Mouse (Mus musculus): Measurements from ENCODE around the gene Prmt8. TPM values are rescaled to one million over a fixed set of nuclear protein-coding genes. Genes with fewer than 3 reads are reported as not detected.

Gene Prmt8
- 0.08 and 0.26 TPM in 2 replicates for polyA plus RNA-seq (2016; fragmentation: Nextera tagmentation; extraction: Ambion mirVana)

DNA sequence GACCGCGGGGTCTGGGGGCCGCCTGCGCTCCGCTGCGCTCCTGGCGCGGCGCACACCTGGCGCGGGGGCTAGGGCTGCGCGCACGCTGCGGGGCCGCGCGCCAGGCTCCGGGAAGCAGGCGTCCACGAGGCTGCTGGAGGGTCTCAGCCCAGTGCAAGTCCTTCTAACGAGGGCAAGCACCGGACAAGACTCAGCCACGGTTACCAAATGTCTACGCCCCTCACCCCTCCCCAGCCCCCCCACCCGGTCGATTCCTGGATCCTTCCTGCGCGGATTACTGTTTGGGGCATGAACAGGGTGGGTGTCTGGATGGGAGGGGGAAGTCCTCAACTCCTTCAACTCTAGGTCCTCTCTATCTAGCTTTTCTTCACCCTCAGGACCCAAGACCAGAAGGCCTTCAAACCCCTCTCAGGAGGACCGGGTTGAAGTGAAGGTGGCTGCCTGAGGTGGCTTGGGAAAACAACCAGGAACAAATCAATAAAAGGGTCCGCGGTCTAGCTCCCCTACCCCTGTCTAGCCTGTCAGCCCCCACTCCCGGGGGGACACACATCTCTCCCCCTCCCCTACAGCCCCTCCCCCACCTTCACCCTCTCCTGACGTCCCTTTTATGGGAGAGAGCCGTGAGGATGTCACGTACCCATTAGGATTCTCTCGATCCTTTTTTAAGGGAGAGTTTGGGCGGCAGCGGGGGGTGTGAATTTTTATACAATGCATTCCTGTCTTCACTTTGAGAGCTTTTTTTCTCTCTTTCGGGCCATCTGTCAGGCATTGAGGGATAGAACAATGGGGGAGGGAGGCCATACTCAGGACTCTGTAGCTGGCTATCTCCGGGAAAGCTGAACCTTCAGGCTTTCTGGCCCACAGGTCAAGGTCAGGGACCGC is at the start of gene Prmt8:
Prmt8 (minus strand) TSS at position 198 of the 882 bp plus-strand sequence.
- Histone ChIP-seq H3K4me2 (peak within 1 kb of the TSS; percentile 89), H3K36me3 (no peaks in the 10 kb centered on the region), H3K4me3 (replicated peaks) (peak within 1 kb of the TSS; percentile 48), H3K27me3 (peaks cover 87% of the 10 kb centered on the region), H3K27ac (no peak within 1 kb of the TSS), H3K9me3 (no peaks in the 10 kb centered on the region), H3K4me1 (replicated peaks) (peaks cover 38% of the 10 kb centered on the region), H3K9ac (replicated peaks) (no peak within 1 kb of the TSS)
- 1% methylated on average over 41 of the region's 42 CpGs for WGBS
- no peak for ATAC-seq (ENCODE audit: insufficient number of reproducible peaks, insufficient read depth, low FRiP score, low TSS enrichment, low read depth)

DNA sequence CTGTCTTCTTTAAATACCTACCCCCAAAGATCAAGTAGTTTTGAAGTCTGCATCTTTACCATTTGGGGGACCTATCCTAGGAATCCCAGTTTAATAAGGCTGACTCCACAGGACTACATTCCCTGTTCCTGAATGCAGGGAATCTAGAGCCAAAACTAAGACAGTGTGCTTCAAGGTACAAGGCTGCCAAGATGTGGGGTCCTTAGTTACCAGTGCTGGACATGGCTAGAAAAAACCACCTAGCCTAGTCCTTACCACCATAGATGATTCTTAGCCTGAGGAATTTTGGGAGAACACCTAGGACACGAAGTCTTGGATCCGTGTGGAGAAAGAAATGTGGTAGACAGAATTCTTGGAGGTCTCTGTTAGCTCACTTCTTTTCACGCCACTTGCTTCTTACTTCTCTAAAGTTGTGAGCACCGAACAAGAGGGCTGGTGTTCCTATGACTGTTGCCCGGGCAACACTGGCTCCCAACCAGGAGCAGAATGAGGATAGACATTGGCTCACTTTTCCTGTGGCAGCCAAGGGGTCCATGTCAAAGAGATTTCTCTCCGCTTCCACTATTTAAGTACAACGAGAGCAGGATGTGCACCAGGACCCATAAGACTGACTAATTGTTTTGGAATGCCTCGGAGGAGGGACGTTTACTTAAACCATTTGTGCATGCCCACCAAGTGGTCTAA is 33.9 kb upstream of the Prmt8 start:
- 75% methylated on average over 9 of the region's 9 CpGs for WGBS
- H3K4me1 ChIP-seq (replicated peaks) = no peaks in the 10 kb centered on the region
- no peaks in the 10 kb centered on the region for H3K9me3 ChIP-seq
- H3K4me2 ChIP-seq = no peak overlapping the region
- H3K4me3 ChIP-seq (replicated peaks) = no peak overlapping the region
- no peak for ATAC-seq (ENCODE audit: insufficient number of reproducible peaks, insufficient read depth, low FRiP score, low TSS enrichment, low read depth)
- H3K27ac ChIP-seq = no peak overlapping the region
- no peaks in the 10 kb centered on the region; the same call in 1 of the 2 replicates for H3K27me3 ChIP-seq
- no peak overlapping the region for H3K9ac ChIP-seq (replicated peaks)
- no peaks in the 10 kb centered on the region for H3K36me3 ChIP-seq

DNA sequence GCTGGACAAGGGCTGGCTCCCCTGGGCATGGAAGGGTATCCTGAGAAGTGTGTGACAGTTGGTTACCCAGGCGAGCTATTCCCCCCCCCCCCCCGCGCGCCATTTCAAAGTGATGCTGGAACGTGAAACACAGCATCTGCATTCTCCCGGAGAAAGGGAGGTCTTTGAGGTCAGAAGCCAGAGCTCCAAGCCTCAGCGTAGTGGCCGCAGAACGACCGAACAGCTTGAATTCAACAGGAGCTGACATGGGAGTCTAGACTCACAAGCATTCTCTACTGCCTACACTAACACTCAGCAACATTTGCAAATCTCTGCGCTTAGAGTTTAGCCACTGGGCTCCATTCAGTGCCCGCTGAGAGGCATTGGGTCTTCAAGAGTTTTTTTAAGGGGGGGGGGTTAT is 32.9 kb upstream of the Prmt8 start:
- no peaks in the 10 kb centered on the region; the same call in 1 of the 2 replicates for H3K27me3 ChIP-seq
- no peak overlapping the region for H3K9ac ChIP-seq (replicated peaks)
- no peak overlapping the region for H3K27ac ChIP-seq
- no peaks in the 10 kb centered on the region for H3K4me1 ChIP-seq (replicated peaks)
- ATAC-seq (ENCODE audit: insufficient number of reproducible peaks, insufficient read depth, low FRiP score, low TSS enrichment, low read depth) = no peak
- no peaks in the 10 kb centered on the region for H3K9me3 ChIP-seq
- H3K4me3 ChIP-seq (replicated peaks) = no peak overlapping the region
- H3K4me2 ChIP-seq = no peak overlapping the region
- WGBS = 82% methylated on average over 12 of the region's 12 CpGs
- no peaks in the 10 kb centered on the region for H3K36me3 ChIP-seq

DNA sequence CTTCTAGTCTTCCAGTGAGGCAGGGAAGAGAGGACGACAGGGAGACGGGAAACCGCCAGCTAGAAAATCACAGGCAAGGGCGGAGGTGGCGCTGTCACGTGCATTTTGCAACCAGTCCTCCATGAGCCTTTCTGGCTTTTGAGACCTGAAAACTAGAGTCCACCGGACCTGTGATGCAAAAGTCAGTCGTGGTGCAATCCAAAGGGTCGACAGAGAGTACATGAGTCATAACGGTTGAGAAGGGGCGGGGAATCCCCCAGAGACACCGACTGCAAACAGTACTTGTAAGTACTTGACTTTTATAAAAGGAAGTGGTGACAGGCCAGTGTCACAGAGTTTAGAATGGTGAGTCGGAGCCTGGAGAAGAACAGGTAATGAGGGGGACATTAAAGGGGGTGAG is 20.8 kb upstream of the Prmt8 start:
- Histone ChIP-seq H3K4me3 (replicated peaks) (no peak overlapping the region), H3K27me3 (peaks cover 4% of the 10 kb centered on the region; the same call in 1 of the 2 replicates), H3K9ac (replicated peaks) (no peak overlapping the region), H3K36me3 (no peaks in the 10 kb centered on the region), H3K4me2 (no peak overlapping the region), H3K4me1 (replicated peaks) (no peaks in the 10 kb centered on the region), H3K9me3 (no peaks in the 10 kb centered on the region), H3K27ac (no peak overlapping the region)
- ATAC-seq (ENCODE audit: insufficient number of reproducible peaks, insufficient read depth, low FRiP score, low TSS enrichment, low read depth) = no peak
- WGBS = 75% methylated on average over 13 of the region's 13 CpGs

DNA sequence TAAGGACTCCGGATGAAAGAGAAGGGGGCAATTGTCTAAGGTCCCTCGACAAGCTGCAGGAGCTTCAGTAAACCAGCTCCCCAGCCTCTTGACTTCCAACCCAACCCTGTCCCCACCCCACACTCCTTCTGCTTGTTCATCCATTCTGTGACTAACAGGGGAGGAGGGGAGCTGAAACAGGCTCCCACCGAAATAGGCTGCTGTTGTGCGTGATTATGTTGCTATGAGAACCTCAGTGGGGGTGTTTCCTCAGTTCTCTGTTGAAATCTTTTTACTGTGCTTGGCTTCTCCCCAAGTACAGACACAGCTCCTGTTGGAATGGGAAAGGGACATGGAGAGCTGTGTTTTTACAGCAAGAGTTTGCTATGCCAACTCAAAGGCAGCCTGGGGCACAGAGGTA is 1.5 kb upstream of the Prmt8 start:
- Histone ChIP-seq H3K27ac (no peak overlapping the region), H3K9ac (replicated peaks) (no peak overlapping the region), H3K4me2 (no peak overlapping the region), H3K9me3 (no peaks in the 10 kb centered on the region), H3K27me3 (peaks cover 79% of the 10 kb centered on the region), H3K4me1 (replicated peaks) (peaks cover 38% of the 10 kb centered on the region), H3K4me3 (replicated peaks) (no peak overlapping the region), H3K36me3 (no peaks in the 10 kb centered on the region)
- 39% methylated on average over 4 of the region's 4 CpGs for WGBS
- ATAC-seq (ENCODE audit: insufficient number of reproducible peaks, insufficient read depth, low FRiP score, low TSS enrichment, low read depth) = no peak

DNA sequence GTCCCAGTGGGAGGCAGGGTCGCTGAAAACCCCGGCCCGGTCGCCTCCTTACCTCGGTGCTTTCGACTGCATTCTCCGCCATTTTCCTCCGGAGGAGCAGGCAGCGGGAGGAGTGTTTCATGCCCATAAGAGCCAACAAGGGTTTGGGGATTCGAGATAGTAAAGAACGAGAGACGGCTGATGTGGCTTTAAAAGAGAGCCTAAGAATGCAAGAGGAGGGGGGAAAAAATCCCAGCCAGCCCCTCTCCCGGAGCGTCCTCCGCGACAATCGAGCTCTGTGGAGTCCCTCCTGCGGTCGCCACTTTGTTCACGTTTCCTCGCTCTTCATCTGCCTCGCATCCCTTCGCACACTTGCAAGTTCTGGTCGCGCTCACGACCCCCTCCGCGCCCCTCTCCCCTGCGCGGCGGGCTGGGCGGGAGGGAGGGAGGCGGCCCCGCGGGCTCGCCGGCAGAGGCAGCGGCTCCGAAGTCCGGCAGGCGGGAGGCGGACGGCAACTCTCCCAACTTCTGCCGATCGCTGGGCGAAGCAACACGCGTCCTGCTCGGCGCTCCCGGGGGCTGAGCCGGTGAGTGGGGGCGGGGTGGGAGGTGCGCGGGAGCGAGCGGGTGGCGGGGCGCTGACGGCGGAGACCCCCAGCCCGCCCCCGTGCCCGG is 524 bp downstream of the Prmt8 start:
- no peak overlapping the region for H3K9ac ChIP-seq (replicated peaks)
- no peak overlapping the region for H3K27ac ChIP-seq

DNA sequence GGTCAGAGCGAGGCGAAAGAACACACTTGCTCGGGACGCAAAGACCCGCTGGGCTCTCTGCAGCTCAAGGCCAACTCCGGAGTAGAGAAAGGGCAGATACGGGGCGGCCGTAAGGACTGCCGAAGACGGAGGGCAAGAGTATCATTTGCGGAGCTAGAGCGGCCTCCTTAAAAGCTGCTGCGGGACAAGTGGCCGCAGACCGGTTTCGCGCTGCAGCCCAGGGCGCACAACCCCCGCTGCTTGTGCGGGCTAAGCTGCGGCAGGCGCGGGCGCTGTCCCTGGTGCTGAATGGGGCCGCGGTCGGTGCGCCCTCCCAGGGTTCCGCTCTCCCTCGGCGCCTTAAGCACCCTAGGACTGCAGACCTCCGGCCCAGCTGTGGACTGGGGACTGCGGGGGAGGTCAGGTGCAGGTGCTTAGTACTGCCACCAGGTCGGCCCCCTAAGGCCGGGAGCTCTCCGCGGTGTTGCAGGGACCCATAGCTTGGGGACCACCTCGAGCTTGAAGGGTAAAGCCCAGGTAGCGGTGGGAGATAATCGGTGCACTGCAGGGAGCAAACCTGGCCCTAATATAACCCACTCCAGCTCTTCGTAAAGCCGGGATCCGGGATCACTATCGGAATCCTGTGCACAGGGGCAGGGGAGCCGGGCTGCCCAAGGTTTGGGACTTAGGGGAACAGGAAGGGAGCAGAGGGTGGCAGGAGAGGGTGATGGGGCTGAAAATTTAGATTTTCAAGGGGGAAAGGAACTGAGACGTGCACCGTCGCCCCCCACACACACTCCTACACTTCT is 1.4 kb downstream of the Prmt8 start:
- Histone ChIP-seq H3K9ac (replicated peaks) (no peak overlapping the region), H3K27ac (no peak overlapping the region), H3K4me3 (replicated peaks) (peak overlapping the region; percentile 48), H3K4me1 (replicated peaks) (peaks cover 38% of the 10 kb centered on the region), H3K9me3 (no peaks in the 10 kb centered on the region), H3K27me3 (peaks cover 99% of the 10 kb centered on the region), H3K4me2 (peak overlapping the region; percentile 89), H3K36me3 (no peaks in the 10 kb centered on the region)
- peak; percentile 60; the same call in 1 of the 2 replicates for ATAC-seq (ENCODE audit: insufficient number of reproducible peaks, insufficient read depth, low FRiP score, low TSS enrichment, low read depth)
- under 1% methylated on average over 49 of the region's 49 CpGs for WGBS

More for the DNA sequence above, 524 bp downstream of the Prmt8 start:
- H3K36me3 ChIP-seq = no peaks in the 10 kb centered on the region
- H3K4me1 ChIP-seq (replicated peaks) = peaks cover 38% of the 10 kb centered on the region
- ATAC-seq (ENCODE audit: insufficient number of reproducible peaks, insufficient read depth, low FRiP score, low TSS enrichment, low read depth) = no peak
- WGBS = 2% methylated on average over 60 of the region's 64 CpGs
- H3K4me3 ChIP-seq (replicated peaks) = peak overlapping the region; percentile 48
- peak overlapping the region; percentile 89 for H3K4me2 ChIP-seq
- no peaks in the 10 kb centered on the region for H3K9me3 ChIP-seq
- H3K27me3 ChIP-seq = peaks cover 94% of the 10 kb centered on the region

DNA sequence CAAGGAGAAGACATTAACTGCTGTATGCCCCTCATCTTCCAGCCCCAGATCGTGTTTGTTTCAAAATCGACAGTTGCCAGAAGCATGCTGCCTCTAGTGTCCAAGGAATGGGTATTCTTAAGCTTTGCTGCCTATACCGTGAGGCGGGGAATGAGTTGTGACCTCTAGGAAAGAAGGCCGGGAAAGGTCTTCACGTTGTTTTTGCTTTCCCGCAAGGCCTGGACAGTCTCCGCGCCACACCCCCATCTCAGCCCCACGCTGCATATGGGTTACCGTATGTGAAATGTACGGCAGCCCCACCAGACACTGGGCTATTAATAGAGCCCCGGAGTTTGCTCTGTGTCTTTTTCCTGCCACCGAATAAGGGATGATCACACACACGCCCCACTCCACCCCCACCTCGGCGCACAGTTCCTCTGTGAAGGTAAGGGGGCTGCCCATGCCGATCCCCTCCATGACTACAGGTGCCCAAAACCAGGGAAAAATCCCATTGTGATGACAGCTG is 2.0 kb downstream of the Prmt8 start:
- peaks cover 38% of the 10 kb centered on the region for H3K4me1 ChIP-seq (replicated peaks)

DNA sequence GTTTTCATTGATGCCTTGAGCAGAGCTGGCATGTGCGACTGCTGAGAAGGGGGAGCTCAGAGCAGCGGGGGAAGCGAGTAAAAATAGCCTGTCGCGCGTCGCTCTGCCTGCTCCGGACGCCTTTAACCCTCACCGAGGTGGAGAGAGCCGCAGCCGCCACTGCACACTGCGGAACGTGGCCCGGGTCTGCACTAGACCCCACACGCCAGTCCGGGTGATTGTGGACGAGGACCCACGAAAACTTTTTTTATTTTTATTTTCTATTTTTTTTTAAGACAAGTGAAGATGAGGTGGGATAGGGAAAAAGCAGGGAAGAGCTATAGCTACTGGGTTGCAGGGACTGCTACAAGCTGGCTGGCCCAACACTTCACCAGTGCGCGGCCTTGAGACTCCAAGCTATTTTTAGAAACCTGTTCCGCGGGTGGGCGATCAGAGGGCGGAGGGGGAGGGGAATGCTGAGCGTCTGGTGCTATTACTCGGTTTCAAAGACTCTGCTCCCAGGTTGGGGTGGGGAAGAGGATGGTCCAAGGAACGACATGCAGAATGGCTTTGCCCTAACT is 2.6 kb downstream of the Prmt8 start:
- Histone ChIP-seq H3K4me3 (replicated peaks) (peak overlapping the region; percentile 48; the same call in 1 of the 2 replicates), H3K4me1 (replicated peaks) (peaks cover 38% of the 10 kb centered on the region), H3K9ac (replicated peaks) (no peak overlapping the region), H3K27ac (no peak overlapping the region), H3K4me2 (peak overlapping the region; percentile 89), H3K36me3 (no peaks in the 10 kb centered on the region), H3K9me3 (no peaks in the 10 kb centered on the region), H3K27me3 (peaks cover 96% of the 10 kb centered on the region)
- WGBS = under 1% methylated on average over 28 of the region's 28 CpGs
- ATAC-seq (ENCODE audit: insufficient number of reproducible peaks, insufficient read depth, low FRiP score, low TSS enrichment, low read depth) = no peak

More for the DNA sequence above, 2.0 kb downstream of the Prmt8 start:
- ATAC-seq (ENCODE audit: insufficient number of reproducible peaks, insufficient read depth, low FRiP score, low TSS enrichment, low read depth) = no peak
- 3% methylated on average over 18 of the region's 18 CpGs for WGBS
- peaks cover 99% of the 10 kb centered on the region for H3K27me3 ChIP-seq
- peak overlapping the region; percentile 48 for H3K4me3 ChIP-seq (replicated peaks)
- no peaks in the 10 kb centered on the region for H3K9me3 ChIP-seq
- H3K9ac ChIP-seq (replicated peaks) = no peak overlapping the region
- peak overlapping the region; percentile 89 for H3K4me2 ChIP-seq
- H3K27ac ChIP-seq = no peak overlapping the region
- no peaks in the 10 kb centered on the region for H3K36me3 ChIP-seq

DNA sequence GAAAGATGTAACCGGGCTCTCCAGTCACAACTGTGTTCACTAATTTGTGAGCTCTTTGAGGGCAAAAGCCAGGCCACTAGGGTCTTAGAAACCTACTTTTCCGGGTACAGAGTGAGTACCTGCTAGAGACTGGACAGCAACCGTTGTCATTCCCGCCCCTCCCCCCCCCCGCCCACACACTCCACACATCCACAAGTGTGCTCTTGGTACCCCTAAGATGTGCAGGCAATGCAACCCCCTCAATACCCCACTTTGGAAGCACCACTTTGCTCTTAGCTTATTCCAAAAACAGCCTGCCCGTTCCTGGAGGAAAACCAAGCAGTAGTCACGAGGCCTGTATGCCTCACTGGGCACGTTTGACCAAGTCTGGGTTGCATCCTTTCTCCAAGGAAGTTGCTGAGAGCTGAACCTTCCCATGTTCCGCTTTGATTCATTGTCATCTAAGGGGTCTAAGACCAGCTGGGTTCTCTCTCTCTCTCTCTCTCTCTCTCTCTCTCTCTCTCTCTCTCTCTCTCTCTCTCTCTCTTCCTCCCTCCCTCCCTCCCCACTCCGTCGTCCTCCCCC is 3.1 kb downstream of the Prmt8 start:
- ATAC-seq (ENCODE audit: insufficient number of reproducible peaks, insufficient read depth, low FRiP score, low TSS enrichment, low read depth) = no peak
- H3K9ac ChIP-seq (replicated peaks) = no peak overlapping the region
- 12% methylated on average over 9 of the region's 11 CpGs for WGBS
- H3K27ac ChIP-seq = no peak overlapping the region
- H3K27me3 ChIP-seq = peaks cover 90% of the 10 kb centered on the region
- H3K9me3 ChIP-seq = no peaks in the 10 kb centered on the region
- H3K4me2 ChIP-seq = peak overlapping the region; percentile 89
- H3K4me1 ChIP-seq (replicated peaks) = peaks cover 38% of the 10 kb centered on the region
- H3K36me3 ChIP-seq = no peaks in the 10 kb centered on the region
- H3K4me3 ChIP-seq (replicated peaks) = peak overlapping the region; percentile 48; the same call in 1 of the 2 replicates

Data from limb, embryonic 12.5 days (tissue).